Mouse (Mus musculus): ENCODE results near the gene Tuba3b. TPM values are rescaled to one million over a fixed set of nuclear protein-coding genes. Genes with fewer than 3 reads are reported as not detected.

Gene Tuba3b
- total and polyA plus RNA-seq, 3 experiments, result not detected

DNA sequence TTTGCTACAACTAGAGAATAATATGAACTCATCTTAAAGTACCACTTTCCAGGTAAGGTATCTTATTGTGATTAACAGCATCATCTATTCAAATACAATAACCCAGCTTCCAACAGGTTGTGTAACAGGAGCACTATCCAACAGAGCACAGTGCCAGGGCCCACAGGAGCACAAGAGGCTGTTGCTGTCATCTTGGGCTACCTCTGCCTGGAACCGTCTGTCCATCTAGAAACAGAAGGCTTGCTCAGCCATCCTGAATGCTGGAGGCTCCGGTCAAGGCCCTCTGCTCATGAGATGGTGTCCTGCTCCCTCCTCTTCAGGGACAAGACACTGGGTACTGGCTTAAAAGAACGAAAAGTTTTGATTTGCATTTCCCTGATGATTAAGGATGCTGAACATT is 47.7 kb upstream of the Tuba3b start:
- Histone ChIP-seq H3K36me3 (replicated peaks in 1 of 2; ENCODE audit: control insufficient read depth in 1 of 2, insufficient read depth in 1 of 2, low read length in 1 of 2) (no peaks in the 10 kb centered on the region), H3K4me3 (replicated peaks in 1 of 3; ENCODE audit: low read depth in 2 of 3, low read length in 2 of 3, poor library complexity in 1 of 3) (no peak overlapping the region), H3K79me2 (replicated peaks; ENCODE audit: control insufficient read depth, extremely low read depth, insufficient read depth, poor library complexity, severe bottlenecking) (no peaks in the 10 kb centered on the region), H3K27me3 (replicated peaks) (no peaks in the 10 kb centered on the region), H3K9ac (ENCODE audit: insufficient read depth, low read depth) (no peak overlapping the region), H3K9me3 (replicated peaks; ENCODE audit: low read length) (no peaks in the 10 kb centered on the region), H3K4me2 (ENCODE audit: insufficient read depth, low read depth, poor library complexity, severe bottlenecking) (no peak overlapping the region), H3K27ac (ENCODE audit: insufficient read depth, low read depth) (no peak overlapping the region), H3K4me1 (ENCODE audit: control insufficient read depth in 1 of 2, insufficient read depth in 2 of 2) (peaks cover 0 to 9% of the 10 kb centered on the region in 2 experiments; a peak in 2 of 4 replicates)
- in situ Hi-C loops (cut with MboI; ENCODE audit: low pct_ligation_motif_present, low pct_unique_long_range_greater_than_20kb, low sequenced_read_pairs) (no loop called here), dilution Hi-C loops (cut with MboI; ENCODE audit: extremely low pct_ligation_motif_present, extremely low pct_unique_long_range_greater_than_20kb, low sequenced_read_pairs) (no loop called here)
- no peak for DNase-seq (ENCODE audit: extremely low read depth)
- TF ChIP-seq USF2 (conservative IDR thresholded peaks at IDR 0.05; ENCODE audit: low read depth, low read length) (no peak), POLR2AphosphoS2 (IDR thresholded peaks at IDR 0.05; ENCODE audit: low read depth, low read length) (no peak), MAZ (IDR thresholded peaks at IDR 0.05; ENCODE audit: low read depth, low read length) (no peak), TBP (conservative IDR thresholded peaks at IDR 0.05; ENCODE audit: low read depth, low read length) (no peak), MYC (IDR thresholded peaks at IDR 0.05; ENCODE audit: low read depth, low read length) (no peak), ZMIZ1 (IDR thresholded peaks at IDR 0.05; ENCODE audit: low read depth, low read length) (no peak), JUND (conservative IDR thresholded peaks at IDR 0.05; ENCODE audit: low read depth, low read length) (no peak), ZNF384 (IDR thresholded peaks at IDR 0.05; ENCODE audit: low read depth, low read length) (no peak), RAD21 (IDR thresholded peaks at IDR 0.05; ENCODE audit: low read depth, low read length) (no peak), ELF1 (IDR thresholded peaks at IDR 0.05; ENCODE audit: low read depth, low read length) (no peak), KAT2A (IDR thresholded peaks at IDR 0.05; ENCODE audit: insufficient replicate concordance, low read length) (no peak), SMC3 (IDR thresholded peaks at IDR 0.05; ENCODE audit: low read depth, low read length) (no peak)

GRCm38 (mm10) chr6:145568701-145569100 is 46.9 kb upstream of the Tuba3b start:
- H3K36me3 ChIP-seq (replicated peaks in 1 of 2; ENCODE audit: control insufficient read depth in 1 of 2, insufficient read depth in 1 of 2, low read length in 1 of 2), result no peaks in the 10 kb centered on the region
- in situ Hi-C loops (cut with MboI; ENCODE audit: low pct_ligation_motif_present, low pct_unique_long_range_greater_than_20kb, low sequenced_read_pairs) (no loop called here), dilution Hi-C loops (cut with MboI; ENCODE audit: extremely low pct_ligation_motif_present, extremely low pct_unique_long_range_greater_than_20kb, low sequenced_read_pairs) (no loop called here)
- peaks cover 0 to 18% of the 10 kb centered on the region in 2 experiments; a peak in 2 of 4 replicates for H3K4me1 ChIP-seq (ENCODE audit: control insufficient read depth in 1 of 2, insufficient read depth in 2 of 2)
- H3K9ac ChIP-seq (ENCODE audit: insufficient read depth, low read depth), result no peak overlapping the region
- no peak overlapping the region for H3K4me2 ChIP-seq (ENCODE audit: insufficient read depth, low read depth, poor library complexity, severe bottlenecking)
- H3K9me3 ChIP-seq (replicated peaks; ENCODE audit: low read length), result no peaks in the 10 kb centered on the region
- no peaks in the 10 kb centered on the region for H3K27me3 ChIP-seq (replicated peaks)
- no peak overlapping the region for H3K4me3 ChIP-seq (replicated peaks in 1 of 3; ENCODE audit: low read depth in 2 of 3, low read length in 2 of 3, poor library complexity in 1 of 3)
- H3K79me2 ChIP-seq (replicated peaks; ENCODE audit: control insufficient read depth, extremely low read depth, insufficient read depth, poor library complexity, severe bottlenecking), result no peaks in the 10 kb centered on the region
- TF ChIP-seq E2F4 (IDR thresholded peaks at IDR 0.05; ENCODE audit: insufficient replicate concordance, low read depth, low read length), result no peak
- no peak for TF ChIP-seq NRF1 (IDR thresholded peaks at IDR 0.05; ENCODE audit: low read depth, low read length)
- no peak for TF ChIP-seq MYC (IDR thresholded peaks at IDR 0.05; ENCODE audit: low read depth, low read length)
- TF ChIP-seq SMC3 (IDR thresholded peaks at IDR 0.05; ENCODE audit: low read depth, low read length), result no peak
- no peak for TF ChIP-seq ZNF384 (IDR thresholded peaks at IDR 0.05; ENCODE audit: low read depth, low read length)
- no peak for TF ChIP-seq CHD1 (IDR thresholded peaks at IDR 0.05; ENCODE audit: low read depth, low read length)
- TF ChIP-seq GABPA (IDR thresholded peaks at IDR 0.05; ENCODE audit: insufficient replicate concordance, low read depth, low read length), result no peak
- no peak for TF ChIP-seq MAZ (IDR thresholded peaks at IDR 0.05; ENCODE audit: low read depth, low read length)
- no peak overlapping the region for H3K27ac ChIP-seq (ENCODE audit: insufficient read depth, low read depth)
- DNase-seq (ENCODE audit: extremely low read depth), result no peak
